Mouse (Mus musculus) hindbrain, embryonic 13.5 days (tissue): Measurements from ENCODE around the gene Fermt2. TPM values are rescaled to one million over a fixed set of nuclear protein-coding genes. Genes with fewer than 3 reads are reported as not detected.

Experiments
- ATAC-seq: fragments of 200-750 bp; cut with Nextera tagmentation; 2 replicates; pipeline ENCODE4 v1.8.0; 2017; ENCODE audit warnings: moderate TSS enrichment; ENCODE audit not compliant: low FRiP score
- H3K27ac ChIP-seq: fragments of 300-500 bp; sonication (generic); 2 replicates; pipeline ENCODE4 v1.5.1; 2015; ENCODE audit warnings: inconsistent platforms, mild to moderate bottlenecking, moderate library complexity
- H3K27me3 ChIP-seq: fragments of 300-500 bp; sonication (generic); 2 replicates; pipeline ENCODE4 v1.6.1; 2015; ENCODE audit warnings: mild to moderate bottlenecking, inconsistent platforms
- H3K36me3 ChIP-seq: fragments of 300-500 bp; sonication (generic); 2 replicates; pipeline ENCODE4 v1.6.1; 2015; ENCODE audit warnings: mild to moderate bottlenecking, inconsistent platforms
- H3K4me1 ChIP-seq: fragments of 300-500 bp; sonication (generic); replicated peaks from 2 replicates; pipeline ENCODE4 v1.6.1; 2015; ENCODE audit warnings: inconsistent platforms
- H3K4me2 ChIP-seq: fragments of 300-500 bp; sonication (generic); 2 replicates; pipeline ENCODE4 v1.6.1; 2015; ENCODE audit warnings: inconsistent platforms, mild to moderate bottlenecking, moderate library complexity
- H3K4me3 ChIP-seq: fragments of 300-500 bp; sonication (generic); 2 replicates; pipeline ENCODE4 v1.5.1; 2015; ENCODE audit warnings: mild to moderate bottlenecking, inconsistent platforms
- H3K9ac ChIP-seq: fragments of 300-500 bp; sonication (generic); 2 replicates; pipeline ENCODE4 v1.6.1; 2015; ENCODE audit warnings: mild to moderate bottlenecking, inconsistent platforms
- H3K9me3 ChIP-seq: fragments of 300-500 bp; sonication (generic); 2 replicates; pipeline ENCODE4 v1.6.1; 2016; ENCODE audit warnings: inconsistent platforms
- WGBS: fragments of 180-500 bp; shearing (Covaris S2); methylation state at CpG from one replicate; pipeline ENCODE4 v1.1.7; 2015; 5-methylcytosine and 5-hydroxymethylcytosine counted together
- polyA plus RNA-seq: library from polyadenylated mRNA; unstranded; fragments of >200 nt; fragmentation: Nextera tagmentation; extraction: Ambion mirVana; gene quantifications from 2 replicates; pipeline ENCODE4 v1.2.1, GENCODE M21; 2015

The Fermt2 gene
- polyA plus RNA-seq, 1 experiment from 2014 or later: 77.2 TPM

- Histone ChIP-seq H3K4me3 (no peak overlapping the region), H3K27me3 (no peaks in the 10 kb centered on the region), H3K9me3 (no peaks in the 10 kb centered on the region), H3K9ac (no peak overlapping the region), H3K36me3 (peaks cover 51% of the 10 kb centered on the region), H3K4me1 (peaks cover 30% of the 10 kb centered on the region), H3K4me2 (no peak overlapping the region), H3K27ac (peak overlapping the region; percentile 50)
- 78% methylated on average over 6 of the region's 6 CpGs for WGBS
- 0 out of 2 replicates have a peak, but pooled peaks have one; percentile 38 for ATAC-seq
Observed at GRCm38 (mm10) chr14:45461945-45462344, 68.0 kb downstream of the Fermt2 start.

GRCm38 (mm10) chr14:45460491-45460890 is 69.4 kb downstream of the Fermt2 start:
- peaks cover 42% of the 10 kb centered on the region for H3K4me1 ChIP-seq
- H3K27me3 ChIP-seq: no peaks in the 10 kb centered on the region
- WGBS: 96% methylated on average over 10 of the region's 10 CpGs
- no peak overlapping the region for H3K9ac ChIP-seq
- H3K4me2 ChIP-seq: no peak overlapping the region
- H3K4me3 ChIP-seq: no peak overlapping the region
- ATAC-seq: no peak
- H3K27ac ChIP-seq: no peak overlapping the region
- peaks cover 36% of the 10 kb centered on the region for H3K36me3 ChIP-seq
- H3K9me3 ChIP-seq: no peaks in the 10 kb centered on the region

GRCm38 (mm10) chr14:45459877-45460276 is 70.0 kb downstream of the Fermt2 start:
- ATAC-seq: no peak
- Histone ChIP-seq H3K9me3 (no peaks in the 10 kb centered on the region), H3K36me3 (peaks cover 31% of the 10 kb centered on the region), H3K4me3 (no peak overlapping the region), H3K9ac (no peak overlapping the region), H3K4me1 (peaks cover 48% of the 10 kb centered on the region), H3K27me3 (no peaks in the 10 kb centered on the region), H3K27ac (no peak overlapping the region), H3K4me2 (no peak overlapping the region)
- 92% methylated on average over 14 of the region's 14 CpGs for WGBS

GRCm38 (mm10) chr14:45457003-45457402 is 72.9 kb downstream of the Fermt2 start:
- Histone ChIP-seq H3K4me3 (no peak overlapping the region), H3K9me3 (no peaks in the 10 kb centered on the region), H3K27me3 (no peaks in the 10 kb centered on the region), H3K4me1 (peaks cover 44% of the 10 kb centered on the region), H3K4me2 (no peak overlapping the region), H3K27ac (peak overlapping the region; percentile 76), H3K9ac (no peak overlapping the region), H3K36me3 (peaks cover 24% of the 10 kb centered on the region)
- ATAC-seq: no peak
- 83% methylated on average over 9 of the region's 9 CpGs for WGBS

- Histone ChIP-seq H3K4me2 (no peak overlapping the region), H3K36me3 (peaks cover 19% of the 10 kb centered on the region), H3K27me3 (no peaks in the 10 kb centered on the region), H3K4me1 (peaks cover 42% of the 10 kb centered on the region), H3K9me3 (no peaks in the 10 kb centered on the region), H3K4me3 (no peak overlapping the region), H3K9ac (no peak overlapping the region), H3K27ac (peak overlapping the region; percentile 67)
- 0% methylated on average over 1 of the region's 1 CpGs for WGBS
- ATAC-seq: peak; percentile 29; the same call in 1 of the 2 replicates
Observed at GRCm38 (mm10) chr14:45456502-45456846, 73.4 kb downstream of the Fermt2 start.

- H3K4me1 ChIP-seq: peaks cover 46% of the 10 kb centered on the region
- H3K4me2 ChIP-seq: no peak overlapping the region
- H3K9ac ChIP-seq: no peak overlapping the region
- peak; percentile 25; the same call in 1 of the 2 replicates for ATAC-seq
- H3K27ac ChIP-seq: peak overlapping the region; percentile 67
- 70% methylated on average over 12 of the region's 12 CpGs for WGBS
- H3K27me3 ChIP-seq: no peaks in the 10 kb centered on the region
- no peaks in the 10 kb centered on the region for H3K9me3 ChIP-seq
- no peak overlapping the region for H3K4me3 ChIP-seq
- H3K36me3 ChIP-seq: peaks cover 13% of the 10 kb centered on the region
Observed at GRCm38 (mm10) chr14:45455651-45456501, 74.0 kb downstream of the Fermt2 start.

- Histone ChIP-seq H3K9me3 (no peaks in the 10 kb centered on the region), H3K36me3 (no peaks in the 10 kb centered on the region; the same call in 1 of the 2 replicates), H3K4me2 (no peak overlapping the region), H3K4me3 (no peak overlapping the region), H3K4me1 (peaks cover 46% of the 10 kb centered on the region), H3K27ac (no peak overlapping the region), H3K27me3 (no peaks in the 10 kb centered on the region), H3K9ac (no peak overlapping the region)
- no peak for ATAC-seq
- 75% methylated on average over 5 of the region's 5 CpGs for WGBS
Observed at GRCm38 (mm10) chr14:45453538-45454233, 76.2 kb downstream of the Fermt2 start.

- Histone ChIP-seq H3K9ac (no peak overlapping the region), H3K4me1 (peaks cover 46% of the 10 kb centered on the region), H3K27me3 (no peaks in the 10 kb centered on the region), H3K9me3 (no peaks in the 10 kb centered on the region), H3K4me2 (no peak overlapping the region), H3K36me3 (no peaks in the 10 kb centered on the region), H3K4me3 (no peak overlapping the region), H3K27ac (no peak overlapping the region)
- 24% methylated on average over 11 of the region's 11 CpGs for WGBS
- ATAC-seq: no peak
Observed at GRCm38 (mm10) chr14:45452861-45453512, 76.9 kb downstream of the Fermt2 start.

GRCm38 (mm10) chr14:45452148-45452547 is 77.8 kb downstream of the Fermt2 start:
- H3K4me1 ChIP-seq: peaks cover 45% of the 10 kb centered on the region
- H3K4me3 ChIP-seq: no peak overlapping the region
- H3K27ac ChIP-seq: no peak overlapping the region
- no peak overlapping the region for H3K9ac ChIP-seq
- H3K9me3 ChIP-seq: no peaks in the 10 kb centered on the region
- no peaks in the 10 kb centered on the region for H3K27me3 ChIP-seq
- H3K4me2 ChIP-seq: no peak overlapping the region
- no peaks in the 10 kb centered on the region for H3K36me3 ChIP-seq
- no peak for ATAC-seq
- WGBS: 54% methylated on average over 4 of the region's 4 CpGs

GRCm38 (mm10) chr14:45451090-45451489 is 78.8 kb downstream of the Fermt2 start:
- Histone ChIP-seq H3K27me3 (no peaks in the 10 kb centered on the region), H3K4me3 (no peak overlapping the region), H3K9ac (no peak overlapping the region), H3K27ac (no peak overlapping the region), H3K9me3 (no peaks in the 10 kb centered on the region), H3K4me1 (peaks cover 37% of the 10 kb centered on the region), H3K36me3 (no peaks in the 10 kb centered on the region), H3K4me2 (no peak overlapping the region)
- 22% methylated on average over 2 of the region's 2 CpGs for WGBS
- no peak for ATAC-seq

- H3K4me3 ChIP-seq: no peak overlapping the region
- ATAC-seq: no peak
- H3K4me2 ChIP-seq: no peak overlapping the region
- H3K27me3 ChIP-seq: no peaks in the 10 kb centered on the region
- H3K9ac ChIP-seq: no peak overlapping the region
- WGBS: 37% methylated on average over 3 of the region's 3 CpGs
- peaks cover 9% of the 10 kb centered on the region for H3K4me1 ChIP-seq
- H3K9me3 ChIP-seq: no peaks in the 10 kb centered on the region
- H3K36me3 ChIP-seq: no peaks in the 10 kb centered on the region
- H3K27ac ChIP-seq: no peak overlapping the region
Observed at GRCm38 (mm10) chr14:45446777-45447176, 83.1 kb downstream of the Fermt2 start.

GRCm38 (mm10) chr14:45445445-45445844 is 84.5 kb downstream of the Fermt2 start:
- Histone ChIP-seq H3K27me3 (no peaks in the 10 kb centered on the region), H3K9me3 (no peaks in the 10 kb centered on the region), H3K4me1 (peaks cover 6% of the 10 kb centered on the region; the same call in 1 of the 2 replicates), H3K4me2 (no peak overlapping the region), H3K36me3 (no peaks in the 10 kb centered on the region), H3K9ac (no peak overlapping the region), H3K4me3 (no peak overlapping the region), H3K27ac (no peak overlapping the region)
- ATAC-seq: no peak
- WGBS: 62% methylated on average over 12 of the region's 12 CpGs
